Mouse (Mus musculus) olfactory bulb, adult 2 months (tissue): ENCODE results near the gene Spats1.

Experiments used
- CTCF ChIP-seq: fragments of 200-500 bp; IDR thresholded peaks from 2 replicates; pipeline ENCODE4 v1.5.1; 2012; ENCODE audit warnings: low read depth, mild to moderate bottlenecking, low read length, moderate library complexity; ENCODE audit not compliant: insufficient read depth
- POLR2A ChIP-seq: fragments of 200-500 bp; IDR thresholded peaks from 2 replicates; pipeline ENCODE4 v1.6.1; 2012; ENCODE audit warnings: mild to moderate bottlenecking, low read depth, low read length, moderate library complexity; ENCODE audit not compliant: insufficient read depth

DNA sequence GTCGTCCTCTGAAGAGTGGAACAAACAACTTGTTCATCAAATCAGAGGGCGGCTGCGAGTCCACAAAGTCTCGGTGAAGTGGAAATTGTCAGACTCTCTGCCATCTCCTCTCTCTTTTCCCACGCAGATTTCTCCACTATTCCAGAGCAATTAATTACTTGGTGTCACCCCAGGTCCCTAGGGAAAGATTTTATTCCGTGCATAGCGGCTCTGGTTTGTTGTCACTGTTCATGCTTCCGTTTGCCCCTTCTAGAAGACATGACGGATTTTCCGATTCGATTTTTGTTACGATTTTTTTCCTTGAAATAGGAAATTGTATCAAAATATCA is 41.0 kb downstream of the Spats1 start:
- no peak for TF ChIP-seq POLR2A
- no peak for TF ChIP-seq CTCF
